ENCODE assay signal across 19 mouse cellular contexts in the genomic region with DNA sequence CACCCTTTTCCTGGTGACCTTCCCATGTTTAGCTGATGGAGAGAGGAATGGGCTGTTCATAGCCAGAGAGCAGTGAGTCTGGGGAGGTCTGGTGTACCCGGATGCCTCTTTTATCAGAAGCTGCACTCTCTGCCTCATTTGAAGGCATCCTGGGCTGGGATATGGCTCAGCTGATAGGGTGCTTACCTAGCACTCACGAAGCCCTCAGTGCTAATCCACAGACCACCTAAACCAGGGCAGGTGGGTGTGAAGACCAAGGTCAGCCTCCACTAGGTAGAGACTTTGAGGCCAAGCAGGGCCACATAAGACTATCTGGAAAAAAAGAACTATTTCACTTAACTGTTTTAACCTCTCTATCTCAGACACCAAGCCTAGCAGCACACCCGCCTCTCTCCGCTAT. TPM values are rescaled to one million over a fixed set of nuclear protein-coding genes. Genes with fewer than 3 reads are reported as not detected.
DNase-seq lines count a peak whose midpoint lies in the region; ATAC-seq and TF ChIP-seq lines count a peak whose summit lies in the region.
"Had no signal": no experiment of that assay in that cellular context is flagged by ENCODE, and none has a peak within 500 bp of the region (broad histone marks: within the 10 kb centered on the region; RNA-seq: fewer than 3 reads in every experiment).

No protein-coding gene starts in this region.

- H3K4me1 ChIP-seq in liver, embryonic 14.5 days (replicated peaks; ENCODE audit: control insufficient read depth in 2 of 2, insufficient read depth in 2 of 2, low read length in 1 of 2): peaks cover 6% of the 10 kb centered on the region in 2 experiments; a peak in 2 of 4 replicates
- H3K4me1 ChIP-seq in liver, embryonic 12.5 days: peaks cover 19% of the 10 kb centered on the region
- peaks cover 12% of the 10 kb centered on the region; the same call in 1 of the 2 replicates for H3K4me1 ChIP-seq in forebrain, postnatal 0 days (ENCODE audit: insufficient read depth)
- H3K4me1 ChIP-seq in kidney, embryonic 14.5 days (ENCODE audit: control insufficient read depth, insufficient read depth, low read length): no peaks in the 10 kb centered on the region
- 0 out of 2 replicates have a peak, but pooled peaks cover 3% of the 10 kb centered on the region for H3K4me1 ChIP-seq in heart, embryonic 12.5 days (replicated peaks)

- TF ChIP-seq EP300 in liver, embryonic 14.5 days (IDR thresholded peaks at IDR 0.05; ENCODE audit: low read depth): no peak

- H3K79me2 ChIP-seq in myocyte (ENCODE audit: control insufficient read depth, insufficient read depth): no peaks in the 10 kb centered on the region

- H3K27me3 ChIP-seq in liver, embryonic 14.5 days (ENCODE audit: control insufficient read depth, insufficient read depth, low read length): no peaks in the 10 kb centered on the region
- H3K27me3 ChIP-seq in liver, embryonic 12.5 days (replicated peaks): peaks cover 22% of the 10 kb centered on the region; the same call in 1 of the 2 replicates
- H3K27me3 ChIP-seq in forebrain, postnatal 0 days (ENCODE audit: insufficient read depth, low read length): no peaks in the 10 kb centered on the region
- no peaks in the 10 kb centered on the region for H3K27me3 ChIP-seq in myocyte (ENCODE audit: control insufficient read depth, insufficient read depth, insufficient read length)
- H3K27me3 ChIP-seq in kidney, embryonic 14.5 days (ENCODE audit: control insufficient read depth, insufficient read depth, low read length): no peaks in the 10 kb centered on the region
- no peaks in the 10 kb centered on the region for H3K27me3 ChIP-seq in heart, embryonic 12.5 days (replicated peaks)
- H3K27me3 ChIP-seq: liver, embryonic 15.5 days; Patski had no signal

- peak; percentile 44; the same call in 1 of the 2 replicates for ATAC-seq in liver, embryonic 14.5 days (ENCODE audit: insufficient read depth)
- ATAC-seq in liver, embryonic 12.5 days: no peak
- no peak for ATAC-seq in forebrain, postnatal 0 days
- ATAC-seq in megakaryocyte-erythroid progenitor cell, adult 5-6 weeks (replicated peaks; ENCODE audit: low FRiP score, low TSS enrichment, poor library complexity, severe bottlenecking): 0 out of 2 replicates have a peak, but pooled peaks have one; percentile 50
- no peak for ATAC-seq in kidney, embryonic 14.5 days (ENCODE audit: low FRiP score, low TSS enrichment)
- ATAC-seq in heart, embryonic 12.5 days (ENCODE audit: insufficient number of reproducible peaks, low FRiP score): no peak
- ATAC-seq: Patski had no signal

- H3K4me2 ChIP-seq in liver, embryonic 14.5 days (ENCODE audit: low read depth): no peak overlapping the region
- H3K4me2 ChIP-seq in liver, embryonic 12.5 days: no peak overlapping the region
- H3K4me2 ChIP-seq in forebrain, postnatal 0 days (ENCODE audit: low read depth): no peak overlapping the region
- H3K4me2 ChIP-seq in myocyte (ENCODE audit: low read depth): peak overlapping the region; percentile 6
- H3K4me2 ChIP-seq in kidney, embryonic 14.5 days (replicated peaks; ENCODE audit: low read depth, low read length): no peak overlapping the region
- H3K4me2 ChIP-seq in heart, embryonic 12.5 days: no peak overlapping the region

- H3K36me3 ChIP-seq in liver, embryonic 14.5 days (replicated peaks; ENCODE audit: control insufficient read depth, insufficient read depth, low read depth): no peaks in the 10 kb centered on the region
- H3K36me3 ChIP-seq in liver, embryonic 12.5 days: no peaks in the 10 kb centered on the region
- no peaks in the 10 kb centered on the region for H3K36me3 ChIP-seq in forebrain, postnatal 0 days (ENCODE audit: insufficient read depth)
- H3K36me3 ChIP-seq in myocyte (ENCODE audit: control insufficient read depth, insufficient read depth): no peaks in the 10 kb centered on the region
- H3K36me3 ChIP-seq in kidney, embryonic 14.5 days (ENCODE audit: control insufficient read depth, insufficient read depth, low read length): no peaks in the 10 kb centered on the region
- no peaks in the 10 kb centered on the region for H3K36me3 ChIP-seq in heart, embryonic 12.5 days
- H3K36me3 ChIP-seq: liver, embryonic 15.5 days had no signal

- no peak for TF ChIP-seq CTCF in liver, embryonic 14.5 days (IDR thresholded peaks at IDR 0.05; ENCODE audit: low read depth)
- TF ChIP-seq CTCF in forebrain, postnatal 0 days (IDR thresholded peaks at IDR 0.05; ENCODE audit: low read depth): no peak

- no peak overlapping the region for H3K4me3 ChIP-seq in liver, embryonic 14.5 days (ENCODE audit: insufficient read depth in 1 of 2, low read depth in 2 of 2, low read length in 2 of 2)
- no peak overlapping the region for H3K4me3 ChIP-seq in liver, embryonic 12.5 days
- no peak overlapping the region for H3K4me3 ChIP-seq in forebrain, postnatal 0 days (ENCODE audit: low read depth, low read length)
- H3K4me3 ChIP-seq in myocyte: no peak overlapping the region
- H3K4me3 ChIP-seq in kidney, embryonic 14.5 days (ENCODE audit: low read length): no peak overlapping the region
- no peak overlapping the region for H3K4me3 ChIP-seq in heart, embryonic 12.5 days
- H3K4me3 ChIP-seq: liver, embryonic 15.5 days had no signal

- no peak overlapping the region for H3ac ChIP-seq in myocyte (ENCODE audit: control insufficient read depth, insufficient read length)

- WGBS in liver, embryonic 14.5 days (ENCODE audit: insufficient replicate concordance): 43% methylated on average over 4 of the region's 4 CpGs
- WGBS in liver, embryonic 12.5 days (ENCODE audit: insufficient replicate concordance): 46% methylated on average over 4 of the region's 4 CpGs
- 86% methylated on average over 4 of the region's 4 CpGs for WGBS in forebrain, postnatal 0 days
- WGBS in kidney, embryonic 14.5 days: 84% methylated on average over 4 of the region's 4 CpGs
- WGBS in heart, embryonic 12.5 days: 64% methylated on average over 4 of the region's 4 CpGs

- H3K9ac ChIP-seq in liver, embryonic 14.5 days (replicated peaks): no peak overlapping the region
- no peak overlapping the region for H3K9ac ChIP-seq in liver, embryonic 12.5 days
- H3K9ac ChIP-seq in forebrain, postnatal 0 days: no peak overlapping the region
- H3K9ac ChIP-seq in kidney, embryonic 14.5 days (ENCODE audit: low read depth, low read length): no peak overlapping the region
- H3K9ac ChIP-seq in heart, embryonic 12.5 days: no peak overlapping the region
- H3K9ac ChIP-seq: liver, embryonic 15.5 days had no signal

- TF ChIP-seq POLR2A in myocyte (IDR thresholded peaks at IDR 0.05; ENCODE audit: insufficient read length, low read depth): no peak

- no peak overlapping the region for H3K27ac ChIP-seq in liver, embryonic 14.5 days
- no peak overlapping the region for H3K27ac ChIP-seq in liver, embryonic 12.5 days
- peak overlapping the region; percentile 63 for H3K27ac ChIP-seq in forebrain, postnatal 0 days (ENCODE audit: low read depth, low read length)
- H3K27ac ChIP-seq in kidney, embryonic 14.5 days (ENCODE audit: low read depth, low read length): no peak overlapping the region
- H3K27ac ChIP-seq in heart, embryonic 12.5 days (ENCODE audit: poor library complexity, severe bottlenecking): no peak overlapping the region
- H3K27ac ChIP-seq: liver, embryonic 15.5 days had no signal

- no peak for DNase-seq in liver, embryonic 14.5 days (ENCODE audit: low read depth in 3 of 3, low spot score in 3 of 3)
- no peak for DNase-seq in forebrain, postnatal 0 days
- no peak for DNase-seq in layer of hippocampus, adult 9-10 months (ENCODE audit: low spot score)
- DNase-seq: lung, postnatal 36 days had no signal

- no peaks in the 10 kb centered on the region for H3K9me3 ChIP-seq in liver, embryonic 14.5 days (ENCODE audit: control insufficient read depth, low read length)
- no peaks in the 10 kb centered on the region for H3K9me3 ChIP-seq in liver, embryonic 12.5 days (replicated peaks)
- no peaks in the 10 kb centered on the region for H3K9me3 ChIP-seq in forebrain, postnatal 0 days (ENCODE audit: low read length)
- no peaks in the 10 kb centered on the region for H3K9me3 ChIP-seq in kidney, embryonic 14.5 days (ENCODE audit: control insufficient read depth, low read length)
- no peaks in the 10 kb centered on the region for H3K9me3 ChIP-seq in heart, embryonic 12.5 days (replicated peaks)
- H3K9me3 ChIP-seq: liver, embryonic 15.5 days had no signal

RNA-seq across cellular contexts. Expression of a gene that starts 7.5 kb away (rescaled TPM):
- polyA plus RNA-seq in liver, embryonic 14.5 days (2012; rRNA removed): 3.7 and 5.4 TPM in 2 replicates
- polyA plus RNA-seq in liver, embryonic 14.5 days (2014; fragmentation: Nextera tagmentation; extraction: Ambion mirVana): 7.8 and 8.4 TPM in 2 replicates
- polyA plus RNA-seq in liver, embryonic 12.5 days (2016; fragmentation: Nextera tagmentation; extraction: Ambion mirVana): 8.6 and 10.3 TPM in 2 replicates
- 4.0 and 5.7 TPM in 2 replicates for total RNA-seq in forebrain, postnatal 0 days (2014; rRNA removed)
- polyA plus RNA-seq in forebrain, postnatal 0 days (2015; fragmentation: Nextera tagmentation; extraction: Ambion mirVana): 1.1 and 2.3 TPM in 2 replicates
- 23.7 and 28.2 TPM in 2 replicates for total RNA-seq in megakaryocyte-erythroid progenitor cell, adult 5-6 weeks (2014; fragmentation: Nextera tagmentation)
- total RNA-seq in megakaryocyte-erythroid progenitor cell, adult 5-6 weeks (2017): 20.8 and 29.0 TPM in 2 replicates
- 5.9 TPM for polyA plus RNA-seq in myocyte (2012; fragmentation: generic; extraction: Trizol)
- polyA plus RNA-seq in kidney, embryonic 14.5 days (2014; fragmentation: Nextera tagmentation; extraction: Ambion mirVana): 9.7 TPM in 2 replicates
- polyA plus RNA-seq in heart, embryonic 12.5 days (2016; fragmentation: Nextera tagmentation; extraction: Ambion mirVana): 7.0 and 7.8 TPM in 2 replicates

RNA-seq across cellular contexts. Expression of a gene that starts 25.6 kb away (rescaled TPM):
- polyA plus RNA-seq in liver, embryonic 14.5 days (2012; rRNA removed): not detected in 2 replicates
- not detected in 2 replicates for polyA plus RNA-seq in liver, embryonic 14.5 days (2014; fragmentation: Nextera tagmentation; extraction: Ambion mirVana)
- polyA plus RNA-seq in liver, embryonic 12.5 days (2016; fragmentation: Nextera tagmentation; extraction: Ambion mirVana): not detected in 2 replicates
- not detected in 2 replicates for total RNA-seq in forebrain, postnatal 0 days (2014; rRNA removed)
- not detected in 2 replicates for polyA plus RNA-seq in forebrain, postnatal 0 days (2015; fragmentation: Nextera tagmentation; extraction: Ambion mirVana)
- not detected in 2 replicates for total RNA-seq in megakaryocyte-erythroid progenitor cell, adult 5-6 weeks (2014; fragmentation: Nextera tagmentation)
- not detected in 2 replicates for total RNA-seq in megakaryocyte-erythroid progenitor cell, adult 5-6 weeks (2017)
- polyA plus RNA-seq in myocyte (2012; fragmentation: generic; extraction: Trizol): not detected
- not detected in 2 replicates for polyA plus RNA-seq in kidney, embryonic 14.5 days (2014; fragmentation: Nextera tagmentation; extraction: Ambion mirVana)
- 0.21 TPM in 1 of 2 replicates, not detected in the other for polyA plus RNA-seq in heart, embryonic 12.5 days (2016; fragmentation: Nextera tagmentation; extraction: Ambion mirVana)
- total RNA-seq: gastrocnemius, postnatal 4 days; layer of hippocampus, postnatal 14 days; left cerebral cortex, postnatal 25 days; monocyte, adult 5-6 weeks had no signal
- polyA plus RNA-seq: heart, embryonic 14.5 days; kidney, embryonic 16.5 days; liver, embryonic 15.5 days; Patski; spleen, adult 2 months had no signal

RNA-seq across cellular contexts. Expression of a gene that starts 51.4 kb away (rescaled TPM):
- polyA plus RNA-seq in liver, embryonic 14.5 days (2012; rRNA removed): 0.14 and 0.23 TPM in 2 replicates
- not detected in 2 replicates for polyA plus RNA-seq in liver, embryonic 14.5 days (2014; fragmentation: Nextera tagmentation; extraction: Ambion mirVana)
- polyA plus RNA-seq in liver, embryonic 12.5 days (2016; fragmentation: Nextera tagmentation; extraction: Ambion mirVana): 0.19 TPM in 1 of 2 replicates, not detected in the other
- 1.2 and 3.1 TPM in 2 replicates for total RNA-seq in forebrain, postnatal 0 days (2014; rRNA removed)
- polyA plus RNA-seq in forebrain, postnatal 0 days (2015; fragmentation: Nextera tagmentation; extraction: Ambion mirVana): 0.06 and 0.28 TPM in 2 replicates
- total RNA-seq in megakaryocyte-erythroid progenitor cell, adult 5-6 weeks (2014; fragmentation: Nextera tagmentation): 0.72 TPM in 1 of 2 replicates, not detected in the other
- 0.94 TPM in 1 of 2 replicates, not detected in the other for total RNA-seq in megakaryocyte-erythroid progenitor cell, adult 5-6 weeks (2017)
- 17.6 TPM for polyA plus RNA-seq in myocyte (2012; fragmentation: generic; extraction: Trizol)
- 0.26 and 0.32 TPM in 2 replicates for polyA plus RNA-seq in kidney, embryonic 14.5 days (2014; fragmentation: Nextera tagmentation; extraction: Ambion mirVana)
- 0.69 and 0.70 TPM in 2 replicates for polyA plus RNA-seq in heart, embryonic 12.5 days (2016; fragmentation: Nextera tagmentation; extraction: Ambion mirVana)
- total RNA-seq: hematopoietic stem cell, adult 5-6 weeks; monocyte, adult 5-6 weeks had no signal

Comparison
In these comparisons a context has a peak if more than half of its experiments do, and no peak if none do; other contexts are left out.
1. ATAC-seq: peak in liver, embryonic 14.5 days (single experiment) and megakaryocyte-erythroid progenitor cell, adult 5-6 weeks (single experiment); none in liver, embryonic 12.5 days (single experiment), forebrain, postnatal 0 days (single experiment), kidney, embryonic 14.5 days (single experiment) and heart, embryonic 12.5 days (single experiment).
2. RNA of a gene that starts 51.4 kb away (polyA plus RNA-seq): 17.6 TPM in myocyte (single experiment); 0.69 to 0.70 TPM in heart, embryonic 12.5 days, 0.26 to 0.32 TPM in kidney, embryonic 14.5 days, 0.06 to 0.28 TPM in forebrain, postnatal 0 days, 0.14 to 0.23 TPM in liver, embryonic 14.5 days and 0.19 TPM in liver, embryonic 12.5 days; every median in the first group is over 10 times any median in the second.